Mouse (Mus musculus): ENCODE data around the gene Fam136a. TPM values are rescaled to one million over a fixed set of nuclear protein-coding genes. Genes with fewer than 3 reads are reported as not detected.

Gene Fam136a
- polyA plus RNA-seq (2012; ENCODE audit: low replicate concordance), result 6.6 and 8.1 TPM in 2 replicates

DNA sequence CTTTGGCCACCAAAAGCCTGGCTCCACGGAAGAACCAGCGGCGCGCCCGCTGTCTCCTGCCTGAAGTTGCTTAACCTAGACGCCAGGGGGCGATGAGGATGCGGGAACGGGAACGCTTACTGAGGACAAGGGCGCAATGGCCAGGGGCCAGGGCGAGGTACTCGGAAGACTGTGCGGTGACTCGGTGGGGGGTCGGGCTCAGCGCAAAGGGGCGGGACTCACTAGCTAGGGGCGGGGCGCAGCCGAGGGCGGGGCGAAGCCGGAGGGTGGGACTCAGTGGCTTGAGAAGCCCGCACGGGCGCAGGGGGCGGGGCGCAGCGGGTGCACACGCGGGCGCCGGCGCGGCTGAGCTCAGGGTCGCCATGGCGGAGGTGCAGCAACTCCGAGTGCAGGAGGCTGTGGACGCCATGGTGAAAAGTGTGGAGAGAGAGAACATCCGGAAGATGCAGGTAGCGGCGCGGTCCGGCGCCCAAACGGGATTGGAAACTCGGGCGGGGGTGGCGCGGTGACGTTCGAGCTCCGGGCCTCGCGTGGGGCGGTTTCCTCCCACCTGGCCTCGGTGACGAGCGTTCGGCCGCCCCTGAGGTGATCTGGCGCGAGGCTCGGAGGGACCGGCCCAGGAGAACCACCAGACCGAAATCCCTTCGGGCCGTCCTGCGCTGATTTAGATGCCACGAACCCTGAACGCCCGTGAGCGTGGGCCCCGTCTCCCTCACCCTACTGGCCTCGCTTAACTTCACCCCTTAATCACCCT is at the start of gene Fam136a:
Fam136a (plus strand) TSS at position 276 of the 754 bp plus-strand sequence.

DNA sequence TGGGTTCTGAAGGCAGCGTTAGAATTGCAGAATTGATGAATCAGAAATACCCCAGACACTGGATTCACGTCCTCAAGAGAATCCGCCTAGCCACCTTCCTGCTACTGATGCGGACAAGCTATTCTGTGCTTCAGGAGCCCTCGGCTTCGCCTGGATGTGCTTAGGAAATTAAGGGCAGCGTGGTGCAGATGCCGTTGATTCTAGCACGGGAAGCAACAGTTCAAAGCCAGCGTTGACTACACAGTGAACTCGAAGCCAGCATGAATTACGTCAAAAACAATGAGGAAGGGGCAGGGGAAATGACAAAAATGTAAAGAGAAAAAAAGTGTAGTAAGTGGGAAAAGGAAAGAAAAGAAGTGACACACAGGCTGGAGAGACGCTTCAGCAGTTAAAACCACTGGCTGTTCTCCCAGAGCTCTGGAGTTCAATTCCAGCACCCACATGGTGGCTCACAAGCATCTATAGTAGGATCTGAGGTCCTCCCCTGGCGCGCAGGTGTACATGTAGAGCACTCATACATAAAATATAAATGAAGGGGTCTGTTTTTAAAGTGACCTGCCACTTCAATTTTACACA is 5.4 kb downstream of the Fam136a start, which contains the start of gene Snrpg:
Snrpg (plus strand) TSS at position 541 of the 576 bp plus-strand sequence.

DNA sequence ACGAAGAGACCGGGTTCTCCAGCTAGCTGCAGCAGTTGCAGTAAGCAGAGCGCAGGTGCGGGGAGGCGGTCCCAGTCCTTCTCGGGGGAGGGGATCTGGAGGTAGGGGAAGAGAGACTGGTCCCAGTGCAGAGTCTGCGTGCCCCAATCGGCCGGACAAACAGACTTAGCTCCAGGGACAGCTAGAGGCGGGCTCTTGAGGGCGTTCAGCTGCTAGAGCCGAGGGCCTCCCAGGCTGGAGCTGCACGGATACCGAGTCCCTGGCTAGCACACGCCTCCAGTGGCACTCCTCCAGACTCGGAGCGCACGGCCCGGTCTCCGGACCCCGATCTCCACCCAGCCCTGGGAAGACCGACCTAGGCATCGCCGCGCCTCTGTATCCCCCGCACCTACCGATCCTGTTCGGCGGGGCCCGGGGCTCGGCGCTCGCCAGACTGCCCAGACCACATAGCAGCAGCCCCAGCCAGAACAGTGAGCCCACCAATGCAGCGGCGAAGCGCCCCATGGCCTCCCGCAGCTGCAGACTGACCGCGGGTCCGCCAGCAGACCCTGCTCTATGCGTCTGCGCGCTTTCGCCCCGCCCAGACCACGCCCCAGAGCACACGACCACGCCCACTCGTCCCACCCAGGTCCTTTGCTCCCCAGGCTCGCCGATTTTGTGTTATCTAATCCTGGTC is 31.3 kb downstream of the Fam136a start, which contains the start of gene Pcyox1:
Pcyox1 (minus strand) TSS at position 574 of the 676 bp plus-strand sequence.

DNA sequence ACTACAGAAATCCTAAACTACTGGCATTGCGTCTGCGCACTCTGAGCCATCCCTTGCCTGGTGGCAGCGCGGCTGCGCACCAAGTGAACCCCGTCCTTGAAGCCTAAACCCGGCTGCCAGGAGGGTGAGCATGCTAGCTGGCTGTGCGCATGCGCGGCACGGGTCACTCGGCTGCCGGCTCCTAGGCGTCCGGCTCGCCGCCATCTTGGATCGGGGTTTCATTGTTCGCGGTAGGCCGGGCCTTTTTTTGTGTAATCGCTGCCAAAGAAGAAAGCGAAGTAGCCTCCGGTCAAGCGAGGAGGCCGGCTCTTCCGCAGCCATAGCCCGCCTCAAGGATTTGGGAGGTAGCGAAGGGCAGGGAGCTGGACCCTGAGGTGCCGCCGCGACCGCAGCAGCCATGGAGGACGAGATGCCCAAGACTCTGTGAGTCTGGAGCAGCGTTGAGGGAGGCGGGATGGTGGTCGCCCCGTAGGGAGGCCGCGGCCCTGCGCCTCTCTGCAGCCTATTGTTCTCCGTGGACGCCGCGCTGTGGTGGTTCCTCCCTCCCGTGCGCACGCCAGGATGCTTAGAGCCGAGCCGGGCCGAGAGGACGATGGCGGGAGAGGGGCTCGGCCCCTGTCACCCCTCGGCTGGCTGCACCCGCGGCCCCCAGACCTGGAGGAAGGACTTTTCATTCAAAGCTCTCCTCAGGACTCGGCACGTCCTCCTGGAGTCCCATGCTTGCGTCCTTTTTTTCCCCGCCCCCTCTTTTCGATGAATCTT is 38.8 kb downstream of the Fam136a start, which contains the start of gene Tia1:
Tia1 (plus strand) TSS at position 120 of the 762 bp plus-strand sequence.

Other genes starting within 250 kb of the Fam136a start
- gene Tgfa, start 170.4 kb upstream of the Fam136a start, polyA plus RNA-seq (2012; ENCODE audit: low replicate concordance), result 0.39 and 0.42 TPM in 2 replicates
- 11.7 and 17.6 TPM in 2 replicates for gene Snrpg, start 5.7 kb downstream of the Fam136a start, polyA plus RNA-seq (2012; ENCODE audit: low replicate concordance)
- gene Pcyox1, start 31.5 kb downstream of the Fam136a start, polyA plus RNA-seq (2012; ENCODE audit: low replicate concordance), result 19.6 and 23.3 TPM in 2 replicates
- gene Tia1, start 38.6 kb downstream of the Fam136a start, polyA plus RNA-seq (2012; ENCODE audit: low replicate concordance), result 36.7 and 50.8 TPM in 2 replicates
- not detected in 2 replicates for gene Gm44790, start 61.0 kb downstream of the Fam136a start, polyA plus RNA-seq (2012; ENCODE audit: low replicate concordance)
- 5.0 and 11.0 TPM in 2 replicates for gene C87436, start 72.7 kb downstream of the Fam136a start, polyA plus RNA-seq (2012; ENCODE audit: low replicate concordance)
- 378 and 715 TPM in 2 replicates for gene Pcbp1, start 160.7 kb downstream of the Fam136a start, polyA plus RNA-seq (2012; ENCODE audit: low replicate concordance)